Mouse (Mus musculus): ENCODE results near the gene Nfe2l1.
"Not testable (repeated sequence)": the region's sequence is repeated elsewhere in the genome, so short reads cannot be mapped to it uniquely, and the experiment has no call there.

Nfe2l1 gene

DNA sequence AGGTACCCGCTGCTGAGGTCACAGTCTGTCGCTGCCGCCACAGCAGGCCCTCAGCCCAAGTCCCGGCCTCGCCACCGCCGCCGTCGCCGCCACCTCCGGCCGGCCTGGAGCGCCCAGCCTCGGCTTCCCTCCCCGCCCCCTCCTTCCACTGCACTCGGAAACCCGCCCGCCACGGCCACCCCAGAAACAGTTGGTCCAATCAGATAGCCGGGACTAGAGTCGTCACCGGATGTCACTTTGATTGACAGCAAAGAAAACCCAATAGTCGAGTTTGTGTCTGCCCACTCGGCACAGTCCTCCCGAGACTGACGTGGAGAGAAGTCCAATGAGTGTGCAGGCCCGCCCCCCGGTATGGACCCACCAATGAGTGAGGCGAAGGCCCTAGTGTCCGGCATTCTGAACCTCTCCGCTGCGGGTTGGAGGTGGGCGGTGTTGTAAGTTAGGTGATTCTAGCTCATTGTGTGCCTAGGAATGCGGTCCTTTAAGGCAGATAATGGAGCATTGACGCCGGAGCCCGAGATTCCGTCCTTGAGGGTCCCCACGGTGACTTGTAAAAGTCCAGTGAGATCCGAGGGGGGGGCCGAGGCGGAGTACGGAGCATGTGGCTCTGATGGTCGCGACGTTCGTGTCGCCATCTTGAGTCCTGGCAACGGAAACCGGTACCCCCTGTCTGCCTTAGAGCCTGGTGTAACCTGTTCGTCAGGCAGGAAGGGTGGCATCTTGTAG lies at the start of gene Nfe2l1:
Gene Nfe2l1, minus strand, starts transcription at position 156 of the 726 bp plus-strand sequence.
- peak; percentile 100 for DNase-seq

DNA sequence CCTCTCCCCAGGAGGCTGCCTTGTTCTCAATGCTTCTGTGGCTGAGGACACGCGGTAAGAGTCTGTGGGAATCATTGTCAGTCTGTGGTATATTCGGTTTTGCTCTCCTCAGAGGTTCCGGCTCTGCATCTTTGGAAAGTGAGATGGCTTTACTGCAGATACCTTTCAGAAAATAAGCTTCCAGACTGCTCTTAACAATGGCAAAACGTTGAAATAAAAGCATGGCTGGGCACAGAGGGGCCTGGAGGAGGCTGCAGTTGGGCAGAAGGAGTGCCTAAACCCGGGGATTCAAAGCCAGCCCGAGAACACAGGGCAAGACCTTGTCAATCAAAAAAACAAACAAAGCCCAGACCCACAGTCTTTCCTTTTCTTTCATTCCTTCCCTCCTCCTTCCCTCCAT lies 49.6 kb upstream of the Nfe2l1 start:
- no peak for DNase-seq

DNA sequence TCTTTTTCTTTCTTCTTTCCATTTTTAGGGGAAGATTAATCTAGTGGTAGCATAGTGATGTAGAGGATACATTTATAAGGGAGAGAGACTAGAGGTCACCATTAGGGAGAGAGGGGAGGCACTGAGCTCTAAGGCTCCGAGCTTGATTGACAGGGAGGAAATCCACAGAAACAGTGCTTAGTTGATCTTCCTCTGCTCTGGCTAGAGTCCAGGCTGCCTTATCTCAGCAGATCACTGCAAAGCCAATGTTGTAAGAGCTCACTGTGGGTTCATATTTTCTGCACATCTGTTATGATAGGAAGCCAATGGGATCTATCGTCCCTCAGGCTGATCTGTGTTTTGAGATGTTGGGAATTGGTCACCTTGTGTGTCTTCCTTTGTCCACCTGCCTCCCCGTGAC lies 48.9 kb upstream of the Nfe2l1 start:
- DNase-seq = peak; percentile 57

DNA sequence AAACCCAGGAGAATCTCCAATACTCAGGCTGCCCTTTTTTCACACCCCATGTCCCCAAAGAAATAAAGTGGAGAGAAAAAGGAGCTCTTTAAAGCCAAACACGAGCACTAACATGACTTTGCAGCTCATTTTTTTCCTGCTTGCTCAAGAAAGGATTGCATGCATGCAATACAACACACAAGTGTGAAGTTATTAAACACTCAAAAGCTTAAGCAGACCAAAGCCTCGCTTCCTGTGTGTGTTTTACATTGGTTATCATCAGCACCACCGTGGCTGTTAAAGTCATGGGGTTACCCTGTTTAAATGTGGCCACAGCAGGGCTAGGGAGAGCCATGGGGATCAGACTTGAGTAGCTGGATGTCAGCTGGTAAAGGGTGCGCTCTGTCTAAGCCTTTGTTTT lies 47.3 kb upstream of the Nfe2l1 start:
- no peak for DNase-seq

DNA sequence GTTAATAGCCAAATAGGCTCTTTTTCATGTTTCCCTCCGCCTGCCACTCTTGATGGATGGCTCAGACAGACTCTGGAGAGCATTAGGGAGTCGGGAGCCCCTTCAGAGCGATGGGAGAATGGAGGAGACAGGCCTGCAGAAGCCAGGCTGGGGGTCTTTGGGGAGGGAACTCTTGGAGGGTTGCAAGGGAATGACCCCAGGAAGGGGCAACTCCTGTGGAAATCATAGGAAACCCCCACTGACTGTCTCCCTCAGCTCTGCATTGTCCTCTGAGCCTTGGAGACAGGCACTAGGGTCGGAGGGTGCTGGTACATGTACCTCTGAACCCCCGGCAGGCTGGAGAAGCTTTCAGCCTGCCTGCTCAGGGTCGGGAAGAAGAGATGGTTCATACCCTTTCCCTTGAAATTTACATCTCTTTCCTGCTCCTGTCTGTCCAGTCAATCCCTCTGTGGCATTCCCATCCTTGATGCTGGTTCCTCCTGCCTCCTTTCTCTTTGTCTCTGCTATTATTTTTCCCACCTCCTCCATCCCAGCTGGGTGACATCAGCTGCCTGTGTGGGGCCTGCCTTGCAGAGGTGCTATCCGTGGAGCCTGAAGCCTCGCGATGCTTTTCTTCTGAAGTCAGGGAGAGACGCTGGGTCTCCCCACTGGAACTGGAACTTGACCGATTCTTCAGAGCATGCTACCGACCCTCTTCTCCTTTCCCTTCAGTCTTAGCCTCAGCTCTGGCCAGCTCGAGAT lies 46.7 kb upstream of the Nfe2l1 start:
- peak; percentile 79 for DNase-seq

DNA sequence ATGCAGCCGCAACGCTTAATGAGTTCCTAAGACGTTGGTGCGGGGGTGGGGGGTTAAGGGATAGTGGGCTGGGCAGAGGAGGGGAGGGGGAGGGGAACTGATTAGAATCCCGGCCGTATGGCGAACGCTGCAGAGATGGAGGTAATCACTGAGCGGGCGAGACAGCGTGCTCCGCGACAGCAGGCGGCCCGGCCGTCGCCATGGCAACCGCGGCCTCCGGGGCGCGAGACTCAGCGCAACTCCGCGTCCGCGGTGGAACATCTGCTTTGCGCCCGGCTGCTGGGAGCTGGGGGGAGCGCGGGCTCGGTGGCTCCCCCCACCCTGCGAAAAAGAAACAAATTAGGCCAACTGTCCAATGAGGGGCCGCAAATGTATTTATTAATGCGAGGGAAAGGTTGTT lies 46.0 kb upstream of the Nfe2l1 start:
- DNase-seq = peak; percentile 98

DNA sequence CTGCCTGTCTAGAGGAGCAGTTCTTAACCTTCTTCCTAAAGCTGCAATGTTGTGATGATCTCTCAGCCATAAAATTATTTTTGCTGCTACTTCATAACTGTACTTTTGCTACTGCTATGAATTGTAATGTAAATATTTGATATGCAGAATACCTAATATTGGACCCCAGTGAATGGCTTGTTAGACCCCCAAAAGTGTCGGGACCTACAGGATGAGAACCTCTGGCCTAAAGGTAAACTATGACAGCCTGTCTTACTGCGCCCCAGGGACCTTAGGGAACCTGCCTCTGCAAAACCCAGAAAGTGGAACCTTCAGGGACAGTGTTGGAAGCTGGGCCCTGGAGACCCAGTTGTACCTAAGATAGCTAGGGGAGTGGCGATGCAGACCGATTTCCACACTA lies 45.5 kb upstream of the Nfe2l1 start:
- DNase-seq = no peak

DNA sequence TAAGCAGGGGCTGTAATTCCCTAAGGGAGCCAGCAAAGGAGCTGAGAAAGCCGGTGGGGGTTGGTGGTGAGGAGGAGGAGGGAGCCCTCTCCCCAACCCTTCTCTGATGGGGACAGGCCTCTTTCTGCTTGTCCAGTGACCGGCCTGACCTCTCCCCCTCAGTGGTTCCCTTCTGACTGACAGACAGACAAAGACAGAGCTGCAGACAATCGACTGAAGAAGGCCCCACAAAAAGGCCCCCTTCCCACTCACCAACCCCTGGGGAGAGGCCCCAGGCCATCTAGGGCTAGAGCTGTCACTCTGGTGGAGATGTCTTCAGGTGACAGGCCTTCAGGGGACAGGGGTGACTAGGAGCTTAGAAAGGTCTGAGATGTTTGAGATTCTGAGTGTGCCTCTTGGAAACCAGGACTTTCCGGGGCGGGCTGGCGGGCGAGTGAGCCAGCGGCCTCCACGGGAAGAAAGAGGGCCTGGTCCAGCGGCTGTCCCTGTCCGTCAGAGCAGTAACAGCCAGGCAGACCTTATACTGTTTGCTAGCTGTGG lies 43.9 kb upstream of the Nfe2l1 start:
- peak; percentile 69 for DNase-seq

DNA sequence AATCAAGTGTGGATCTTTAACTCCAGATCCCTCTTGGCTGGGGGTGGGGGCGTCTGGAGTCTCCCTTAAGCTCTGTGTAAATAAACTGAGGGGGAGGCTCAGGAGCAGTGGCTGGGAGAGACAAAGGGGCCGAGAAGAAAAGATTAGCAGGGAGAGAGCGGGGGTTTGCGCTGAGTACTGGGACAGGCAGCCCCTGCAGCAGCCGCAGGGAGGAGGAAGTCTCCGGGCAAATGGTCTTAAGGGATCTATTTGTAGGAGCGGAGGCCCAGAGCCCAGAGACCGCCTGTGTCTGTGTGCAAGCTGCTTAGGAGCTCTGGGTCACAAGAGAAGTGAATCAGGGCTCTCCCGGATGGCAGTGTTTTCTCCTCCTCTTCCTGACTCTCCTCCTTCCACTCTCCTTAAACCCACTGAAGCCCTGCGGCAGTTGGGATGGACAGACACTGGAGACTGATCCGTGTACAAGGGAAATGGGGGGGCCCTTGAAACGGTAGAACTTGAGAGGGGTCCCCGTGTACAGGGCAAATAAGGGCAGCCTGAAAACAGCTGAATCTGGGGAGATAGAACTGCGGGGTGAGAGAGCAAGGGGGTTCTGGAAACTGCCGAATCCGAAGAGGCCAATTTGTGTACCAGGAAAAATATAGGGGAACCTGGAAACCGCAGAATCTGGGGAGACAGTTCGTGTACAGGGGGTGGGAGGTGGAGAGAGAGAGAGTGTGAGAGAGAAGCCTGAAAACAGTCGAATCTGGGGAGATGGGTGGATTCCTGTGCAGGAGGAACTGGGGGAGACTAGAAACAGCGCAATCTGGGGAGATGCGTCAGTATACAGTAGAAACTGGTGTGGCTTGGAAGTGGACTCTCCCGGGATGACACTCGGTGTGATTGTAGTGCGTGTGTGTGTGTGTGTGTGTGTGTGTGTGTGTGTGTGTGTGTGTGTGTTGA lies 42.9 kb upstream of the Nfe2l1 start:
- peak; percentile 89 for DNase-seq

DNA sequence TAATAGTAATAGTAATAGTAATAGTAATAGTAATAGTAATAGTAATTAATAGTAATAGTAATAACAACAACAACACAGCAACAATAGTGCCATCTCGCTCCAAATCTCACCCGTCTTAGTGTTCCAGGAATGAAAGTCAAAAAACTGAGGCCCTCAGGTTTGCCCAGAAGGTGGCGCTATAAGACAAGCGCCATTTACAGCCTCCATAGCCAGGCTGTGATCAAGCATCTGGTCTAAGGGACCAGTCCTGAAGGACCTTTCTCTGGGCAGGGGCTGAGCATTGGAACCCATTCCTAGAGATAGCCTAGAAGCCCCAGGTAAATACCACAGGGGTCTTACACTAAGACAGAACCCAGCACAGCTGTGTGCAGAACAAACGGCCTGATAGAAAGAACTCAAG lies 37.4 kb upstream of the Nfe2l1 start:
- peak; percentile 89 for DNase-seq

DNA sequence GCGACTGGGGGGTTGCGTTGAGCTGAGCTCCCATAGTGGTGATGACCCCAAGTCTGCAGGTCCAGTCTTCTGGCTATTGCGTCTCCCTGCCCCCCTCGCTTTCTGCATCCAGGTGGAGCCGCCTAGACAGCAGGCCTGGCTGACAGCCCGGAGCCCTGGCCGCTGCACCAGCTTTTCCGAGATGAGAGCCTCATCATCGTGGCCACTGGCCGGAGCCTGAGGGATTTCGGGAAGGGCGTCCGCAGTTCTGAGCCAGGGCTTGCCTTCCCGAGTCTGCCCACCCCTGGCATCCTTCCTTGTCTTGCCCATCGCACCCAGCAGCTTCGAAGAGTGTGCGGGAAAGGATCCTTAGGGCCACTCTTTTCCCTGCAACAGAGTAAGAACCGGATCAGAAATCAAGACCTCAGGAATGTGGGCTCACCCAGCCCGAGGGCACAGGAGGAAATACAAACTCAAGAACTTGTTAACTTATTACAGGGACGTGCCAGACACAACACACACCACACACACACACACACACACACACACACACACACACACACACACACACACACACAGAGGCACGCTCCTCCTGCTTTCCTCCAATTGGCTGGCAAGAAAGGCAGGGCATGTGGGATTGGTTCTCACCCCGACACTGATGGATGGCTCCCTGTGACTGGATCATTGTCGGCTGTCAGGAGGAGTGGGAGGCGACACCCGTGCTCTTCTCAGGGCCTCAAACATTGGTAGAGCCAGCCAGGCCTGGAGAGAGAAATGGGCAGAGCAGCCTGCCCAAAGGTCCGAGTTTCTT lies 33.6 kb upstream of the Nfe2l1 start:
- DNase-seq = peak; percentile 87

DNA sequence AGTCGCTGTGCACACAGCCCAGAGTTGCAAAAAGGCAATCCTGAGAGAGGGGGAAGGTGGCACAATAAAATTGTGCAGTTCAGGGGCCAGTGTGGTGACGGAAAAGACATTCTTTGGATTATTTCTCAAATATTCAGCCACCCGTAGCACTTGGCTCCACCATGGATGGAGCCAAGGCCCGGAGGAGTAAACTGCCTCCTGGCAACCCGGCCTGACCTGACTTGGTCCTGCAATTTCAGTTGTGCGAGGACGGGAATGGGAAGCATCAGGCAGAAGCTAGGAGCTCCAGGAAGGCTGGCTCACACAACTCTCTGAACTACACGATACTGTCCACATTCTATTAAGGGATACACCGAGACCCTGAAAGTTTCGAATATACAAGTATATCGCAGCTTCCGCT lies 32.8 kb upstream of the Nfe2l1 start:
- DNase-seq = no peak

DNA sequence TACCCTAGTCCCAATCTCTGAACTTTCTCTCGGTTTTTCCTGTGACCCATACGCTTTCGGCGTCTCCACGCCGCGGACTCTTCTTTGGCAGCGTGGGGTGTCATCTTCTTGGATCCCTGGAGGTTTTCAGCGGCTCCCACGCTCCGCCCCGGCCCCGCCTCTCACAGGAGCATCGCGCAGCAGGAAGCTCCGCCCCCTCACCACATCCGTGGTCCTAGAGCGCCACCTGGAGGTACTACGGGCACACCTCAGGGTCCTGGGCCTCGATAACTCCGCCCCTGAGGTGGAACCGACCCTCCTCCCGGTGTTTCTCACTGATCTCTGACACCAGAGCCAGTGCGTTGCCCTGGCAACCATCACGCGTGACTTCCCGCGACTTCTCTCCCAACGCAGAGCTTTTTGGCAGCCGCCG lies 32.1 kb upstream of the Nfe2l1 start:
- DNase-seq = peak; percentile 96

DNA sequence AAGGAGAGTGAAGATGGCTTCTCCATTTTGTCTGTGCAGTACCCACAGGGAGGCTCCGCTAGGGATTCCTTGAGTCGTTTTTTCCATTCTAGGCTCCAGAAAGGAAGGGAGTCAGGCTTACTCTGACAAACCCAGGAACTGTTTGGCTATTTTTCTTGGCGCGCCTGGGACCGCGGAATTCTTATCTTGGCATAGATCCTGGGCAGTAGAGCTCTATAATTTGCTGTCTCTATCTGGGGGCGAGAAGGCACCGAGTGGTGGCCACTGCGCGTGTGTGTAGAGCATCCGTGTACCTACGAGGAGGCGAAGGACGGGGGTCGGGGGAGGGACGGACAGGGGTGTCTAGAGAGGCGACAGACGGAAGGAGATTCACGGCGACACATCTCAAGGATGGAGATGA lies 31.7 kb upstream of the Nfe2l1 start:
- no peak for DNase-seq

DNA sequence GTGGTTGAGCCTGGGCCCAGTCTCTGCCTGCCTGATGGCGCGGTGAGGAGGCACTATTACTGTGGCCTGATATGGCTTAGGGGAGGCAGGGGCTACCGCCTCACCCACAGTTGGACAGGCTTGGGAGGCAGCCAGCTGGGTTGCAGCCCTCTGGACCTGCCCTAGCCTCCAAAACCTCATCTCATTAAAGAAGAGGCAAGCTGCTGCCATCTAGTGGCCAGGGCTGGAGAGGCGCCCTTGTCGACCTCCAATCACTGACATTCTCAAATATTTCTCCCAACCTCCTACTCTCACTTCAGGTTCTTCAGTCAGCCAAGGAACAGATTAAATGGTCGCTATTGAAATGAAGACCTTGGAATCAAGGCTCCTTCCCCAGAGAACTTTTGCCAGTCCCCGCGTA lies 30.8 kb upstream of the Nfe2l1 start:
- DNase-seq = peak; percentile 89

DNA sequence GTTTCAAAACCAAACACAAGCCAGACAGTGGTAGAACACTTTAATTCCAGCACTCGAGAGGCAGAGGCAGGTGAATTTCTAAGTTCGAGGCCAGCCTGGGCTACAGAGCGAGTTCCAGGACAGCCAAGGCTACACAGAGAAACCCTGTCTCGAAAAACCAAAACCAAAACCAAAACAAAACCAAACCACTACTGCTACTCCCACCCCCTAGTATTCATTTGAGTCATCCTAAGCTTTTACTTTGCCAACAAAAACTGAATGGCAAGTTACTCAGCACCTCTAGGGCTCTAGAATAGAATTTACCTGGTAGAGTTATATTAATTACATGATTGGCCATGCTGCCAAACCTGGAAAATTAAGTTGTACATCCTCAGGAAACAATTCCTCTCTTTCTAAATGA lies 29.9 kb upstream of the Nfe2l1 start:
- DNase-seq = no peak

DNA sequence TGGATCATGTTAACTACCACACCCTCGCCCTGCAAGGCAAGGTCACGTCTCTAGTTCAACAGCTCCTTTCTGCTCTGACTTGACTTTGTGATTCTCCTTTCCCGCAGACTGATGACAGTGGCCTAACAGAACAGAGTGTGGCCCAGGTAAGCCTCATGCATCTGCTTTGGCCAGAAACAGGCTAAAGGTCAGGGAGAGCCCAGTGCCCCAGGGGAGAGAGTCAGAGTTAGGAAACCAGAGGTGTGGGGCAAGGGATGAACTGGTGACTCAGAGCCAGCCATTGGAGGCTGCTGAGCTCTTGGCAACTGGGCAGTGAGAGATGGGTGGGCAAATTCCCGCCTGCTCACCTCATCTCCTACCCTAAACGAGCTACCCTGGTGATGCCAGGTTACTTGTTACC lies 27.7 kb upstream of the Nfe2l1 start:
- DNase-seq = no peak

DNA sequence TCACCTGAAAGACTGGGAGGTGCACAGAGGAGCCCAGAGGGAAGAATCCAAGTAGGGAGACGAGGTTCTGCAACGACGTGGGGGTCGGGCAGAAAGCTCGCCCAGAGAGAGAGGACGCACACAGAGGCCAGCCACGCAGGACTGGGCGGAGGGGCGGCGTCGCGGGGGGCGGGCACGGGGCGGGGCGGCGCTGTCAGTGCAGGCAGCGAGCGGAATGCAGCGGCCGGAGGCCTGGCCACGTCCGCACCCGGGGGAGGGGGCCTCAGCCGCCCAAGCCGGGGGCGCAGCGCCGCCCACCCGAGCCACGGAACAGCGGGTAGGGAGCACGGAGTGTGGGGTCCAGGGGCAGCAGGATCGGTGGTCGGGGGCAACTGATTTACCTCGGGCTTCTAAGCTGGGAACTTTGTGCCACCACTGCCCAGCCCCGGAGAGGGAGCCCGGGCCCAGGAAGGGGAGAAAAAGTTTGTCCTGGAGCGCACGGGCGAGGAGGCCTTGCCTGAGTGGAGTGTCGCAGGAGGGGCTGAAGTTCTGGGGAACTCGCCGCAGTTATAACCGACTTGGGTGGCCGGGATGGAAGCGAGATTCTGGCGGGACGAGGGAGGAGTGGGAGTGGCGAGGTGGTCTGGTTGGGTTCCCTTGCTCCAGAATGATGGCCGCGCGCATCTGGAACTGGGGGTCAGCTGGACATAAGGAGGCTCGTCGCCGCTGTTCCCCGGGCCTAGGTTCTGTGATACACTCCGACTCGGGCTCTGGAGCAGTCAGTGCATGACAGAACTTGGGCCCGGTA lies 20.1 kb upstream of the Nfe2l1 start, which contains the start of gene Copz2:
Gene Copz2, plus strand, starts transcription at position 190 of the 787 bp plus-strand sequence.
- peak; percentile 59 for DNase-seq

DNA sequence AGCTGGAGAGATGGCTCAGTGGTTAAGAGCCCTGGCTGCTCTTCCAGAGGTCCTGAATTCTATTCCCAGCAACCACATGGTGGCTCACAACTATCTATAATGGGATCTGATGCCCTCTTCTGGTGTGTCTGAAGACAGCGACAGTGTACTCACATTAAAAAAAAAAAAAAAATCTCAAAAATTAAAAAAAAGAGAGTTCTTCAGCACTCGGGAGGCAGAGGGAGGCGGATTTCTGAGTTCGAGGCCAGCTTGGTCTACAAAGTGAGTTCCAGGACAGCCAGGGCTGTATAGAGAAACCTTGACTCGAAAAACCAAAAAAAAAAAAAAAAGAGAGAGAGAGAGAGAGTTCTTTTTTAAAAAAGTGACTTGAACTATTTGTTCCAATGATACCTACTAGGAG lies 19.4 kb upstream of the Nfe2l1 start:
- DNase-seq = not testable (repeated sequence)

DNA sequence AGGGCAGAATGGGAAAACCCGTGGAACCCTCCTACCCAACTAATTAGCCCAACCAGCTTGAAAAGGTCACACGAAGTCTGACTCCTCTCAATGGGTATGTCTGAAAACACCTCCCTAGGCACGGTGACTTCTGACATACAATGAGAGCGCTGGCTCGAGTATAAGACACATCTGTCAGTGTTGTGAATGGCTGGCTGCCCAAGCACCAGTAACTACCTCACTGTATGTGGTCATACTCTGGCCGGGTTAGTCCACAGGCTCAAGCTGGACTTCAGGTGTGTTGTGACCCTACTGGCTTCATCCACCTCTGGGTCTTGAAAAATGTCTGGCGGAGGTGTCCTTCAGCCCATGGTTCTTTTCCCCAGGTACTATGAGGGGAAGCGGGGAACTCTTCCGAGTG lies 18.9 kb upstream of the Nfe2l1 start:
- no peak for DNase-seq

DNA sequence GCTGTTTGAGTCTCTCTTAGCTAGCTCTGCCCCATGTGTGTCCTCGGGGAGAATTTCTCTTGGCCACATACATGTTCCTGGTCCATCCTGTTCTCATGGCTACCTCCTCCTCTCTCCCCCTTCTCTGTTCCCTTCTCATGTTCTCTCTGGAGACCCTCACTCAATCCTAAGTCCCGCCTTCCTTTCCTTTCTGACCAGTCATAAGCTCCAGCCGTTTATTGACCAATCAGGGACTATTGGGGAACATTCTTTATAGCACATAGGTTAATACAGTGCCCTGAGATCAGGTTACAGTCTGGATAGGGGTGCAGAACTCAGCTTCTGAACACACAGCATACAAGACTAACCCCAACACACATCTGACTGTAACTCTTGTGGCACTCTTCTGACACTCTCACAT lies 17.5 kb upstream of the Nfe2l1 start:
- no peak for DNase-seq

Data from retina, postnatal 1 day (tissue).